Mouse (Mus musculus): Measurements from ENCODE around the gene Slc22a17. TPM values are rescaled to one million over a fixed set of nuclear protein-coding genes. Genes with fewer than 3 reads are reported as not detected.
"Not testable (repeated sequence)": the region's sequence is repeated elsewhere in the genome, so short reads cannot be mapped to it uniquely, and the experiment has no call there.

Slc22a17 gene
- polyA plus RNA-seq, 1 experiment: 0.32 TPM

GRCm38 (mm10) chr14:54953664-54954206 lies 40.8 kb upstream of the Slc22a17 start:
- TF ChIP-seq POLR2A (IDR thresholded peaks at IDR 0.05; ENCODE audit: borderline replicate concordance, low read depth, low read length) (no peak), CTCF (IDR thresholded peaks at IDR 0.05; ENCODE audit: low read depth, low read length) (no peak)
- Histone ChIP-seq H3K4me1 (ENCODE audit: control insufficient read depth, insufficient read depth, low read length) (no peaks in the 10 kb centered on the region), H3K4me3 (ENCODE audit: insufficient read depth, low read length) (no peak overlapping the region), H3K27ac (ENCODE audit: insufficient read depth, low read depth, low read length) (no peak overlapping the region)

GRCm38 (mm10) chr14:54951587-54951986 lies 38.7 kb upstream of the Slc22a17 start:
- no peaks in the 10 kb centered on the region for H3K4me1 ChIP-seq (ENCODE audit: control insufficient read depth, insufficient read depth, low read length)
- TF ChIP-seq POLR2A (IDR thresholded peaks at IDR 0.05; ENCODE audit: borderline replicate concordance, low read depth, low read length) (no peak), CTCF (IDR thresholded peaks at IDR 0.05; ENCODE audit: low read depth, low read length) (no peak)
- no peak overlapping the region for H3K27ac ChIP-seq (ENCODE audit: insufficient read depth, low read depth, low read length)
- H3K4me3 ChIP-seq (ENCODE audit: insufficient read depth, low read length): no peak overlapping the region

GRCm38 (mm10) chr14:54950493-54950892 lies 37.6 kb upstream of the Slc22a17 start:
- TF ChIP-seq POLR2A (IDR thresholded peaks at IDR 0.05; ENCODE audit: borderline replicate concordance, low read depth, low read length) (no peak), CTCF (IDR thresholded peaks at IDR 0.05; ENCODE audit: low read depth, low read length) (no peak)
- Histone ChIP-seq H3K27ac (ENCODE audit: insufficient read depth, low read depth, low read length) (no peak overlapping the region), H3K4me1 (ENCODE audit: control insufficient read depth, insufficient read depth, low read length) (no peaks in the 10 kb centered on the region), H3K4me3 (ENCODE audit: insufficient read depth, low read length) (no peak overlapping the region)

GRCm38 (mm10) chr14:54948781-54949180 lies 35.8 kb upstream of the Slc22a17 start:
- no peak overlapping the region for H3K4me3 ChIP-seq (ENCODE audit: insufficient read depth, low read length)

GRCm38 (mm10) chr14:54947008-54947407 lies 34.1 kb upstream of the Slc22a17 start:
- not testable (repeated sequence) for H3K27ac ChIP-seq (ENCODE audit: insufficient read depth, low read depth, low read length); H3K4me1 ChIP-seq (ENCODE audit: control insufficient read depth, insufficient read depth, low read length); H3K4me3 ChIP-seq (ENCODE audit: insufficient read depth, low read length)

More at GRCm38 (mm10) chr14:54948781-54949180, 35.8 kb upstream of the Slc22a17 start:
- TF ChIP-seq POLR2A (IDR thresholded peaks at IDR 0.05; ENCODE audit: borderline replicate concordance, low read depth, low read length): no peak
- no peak for TF ChIP-seq CTCF (IDR thresholded peaks at IDR 0.05; ENCODE audit: low read depth, low read length)
- no peak overlapping the region for H3K27ac ChIP-seq (ENCODE audit: insufficient read depth, low read depth, low read length)
- no peaks in the 10 kb centered on the region for H3K4me1 ChIP-seq (ENCODE audit: control insufficient read depth, insufficient read depth, low read length)

GRCm38 (mm10) chr14:54945975-54946704 lies 33.2 kb upstream of the Slc22a17 start:
- TF ChIP-seq POLR2A (IDR thresholded peaks at IDR 0.05; ENCODE audit: borderline replicate concordance, low read depth, low read length): no peak
- H3K4me1 ChIP-seq (ENCODE audit: control insufficient read depth, insufficient read depth, low read length): no peaks in the 10 kb centered on the region
- no peak overlapping the region for H3K27ac ChIP-seq (ENCODE audit: insufficient read depth, low read depth, low read length)
- no peak overlapping the region for H3K4me3 ChIP-seq (ENCODE audit: insufficient read depth, low read length)

DNA sequence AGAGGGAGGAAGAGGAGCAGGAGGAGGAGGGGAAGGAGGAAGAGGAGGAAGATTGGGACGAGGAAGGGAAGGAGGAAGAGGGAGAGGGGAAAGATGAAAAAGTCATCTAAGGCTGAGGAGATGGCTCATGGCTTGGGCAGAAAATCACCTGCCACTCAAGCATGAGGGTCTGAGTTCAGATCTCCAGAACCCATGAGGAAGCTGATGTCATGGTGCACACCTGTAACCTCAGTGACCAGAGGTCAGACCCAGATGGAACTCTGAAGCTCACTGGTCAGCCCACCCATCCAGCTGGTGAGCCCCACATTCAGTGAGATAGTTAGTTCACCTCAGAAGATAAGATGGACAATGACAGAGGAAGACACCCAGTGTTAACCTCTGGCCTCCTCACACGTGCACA lies 32.0 kb upstream of the Slc22a17 start:
- TF ChIP-seq CTCF (IDR thresholded peaks at IDR 0.05; ENCODE audit: low read depth, low read length) (no peak), POLR2A (IDR thresholded peaks at IDR 0.05; ENCODE audit: borderline replicate concordance, low read depth, low read length) (no peak)
- no peak overlapping the region for H3K27ac ChIP-seq (ENCODE audit: insufficient read depth, low read depth, low read length)
- no peak overlapping the region for H3K4me3 ChIP-seq (ENCODE audit: insufficient read depth, low read length)
- H3K4me1 ChIP-seq (ENCODE audit: control insufficient read depth, insufficient read depth, low read length): no peaks in the 10 kb centered on the region

GRCm38 (mm10) chr14:54943971-54944370 lies 31.0 kb upstream of the Slc22a17 start:
- no peak overlapping the region for H3K27ac ChIP-seq (ENCODE audit: insufficient read depth, low read depth, low read length)
- H3K4me1 ChIP-seq (ENCODE audit: control insufficient read depth, insufficient read depth, low read length): no peaks in the 10 kb centered on the region
- TF ChIP-seq CTCF (IDR thresholded peaks at IDR 0.05; ENCODE audit: low read depth, low read length): no peak
- TF ChIP-seq POLR2A (IDR thresholded peaks at IDR 0.05; ENCODE audit: borderline replicate concordance, low read depth, low read length): no peak

DNA sequence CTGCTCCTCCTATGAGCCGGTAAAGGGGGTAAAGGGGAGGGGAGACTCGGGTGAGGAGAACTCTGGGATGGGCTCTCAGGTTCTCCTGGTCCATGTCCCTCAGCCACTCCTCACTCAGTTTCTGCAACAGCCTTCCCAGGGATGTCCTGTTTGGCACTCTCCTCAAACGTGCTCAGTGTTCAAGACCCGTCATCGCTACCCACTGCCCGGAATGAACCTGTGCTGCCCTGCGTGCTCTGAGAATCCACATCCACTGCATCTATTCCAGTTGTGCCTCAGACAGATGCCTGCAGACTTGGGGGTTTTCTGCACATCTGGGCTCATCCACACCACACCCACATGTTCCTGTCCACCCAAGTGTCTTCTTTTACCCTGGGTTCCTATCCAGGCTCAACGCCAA lies 29.5 kb upstream of the Slc22a17 start:
- no peak for TF ChIP-seq CTCF (IDR thresholded peaks at IDR 0.05; ENCODE audit: low read depth, low read length)
- no peak for TF ChIP-seq POLR2A (IDR thresholded peaks at IDR 0.05; ENCODE audit: borderline replicate concordance, low read depth, low read length)
- H3K4me1 ChIP-seq (ENCODE audit: control insufficient read depth, insufficient read depth, low read length): no peaks in the 10 kb centered on the region
- H3K27ac ChIP-seq (ENCODE audit: insufficient read depth, low read depth, low read length): no peak overlapping the region
- H3K4me3 ChIP-seq (ENCODE audit: insufficient read depth, low read length): no peak overlapping the region

More at GRCm38 (mm10) chr14:54943971-54944370, 31.0 kb upstream of the Slc22a17 start:
- H3K4me3 ChIP-seq (ENCODE audit: insufficient read depth, low read length): no peak overlapping the region

- no peak overlapping the region for H3K4me3 ChIP-seq (ENCODE audit: insufficient read depth, low read length)
- H3K4me1 ChIP-seq (ENCODE audit: control insufficient read depth, insufficient read depth, low read length): no peaks in the 10 kb centered on the region
- H3K27ac ChIP-seq (ENCODE audit: insufficient read depth, low read depth, low read length): no peak overlapping the region
- TF ChIP-seq CTCF (IDR thresholded peaks at IDR 0.05; ENCODE audit: low read depth, low read length): no peak
- TF ChIP-seq POLR2A (IDR thresholded peaks at IDR 0.05; ENCODE audit: borderline replicate concordance, low read depth, low read length): no peak
Measured at GRCm38 (mm10) chr14:54941024-54941978, 28.4 kb upstream of the Slc22a17 start.
